Mouse (Mus musculus): Measurements from ENCODE around the gene Akr1a1. TPM values are rescaled to one million over a fixed set of nuclear protein-coding genes. Genes with fewer than 3 reads are reported as not detected.
A peak's percentile ranks its signal among the peaks of the same experiment; 100 is the strongest.
"Not testable (repeated sequence)": the region's sequence is repeated elsewhere in the genome, so short reads cannot be mapped to it uniquely, and the experiment has no call there.

Akr1a1 gene
- polyA plus RNA-seq, 1 experiment from 2014 or later: 934 TPM

DNA sequence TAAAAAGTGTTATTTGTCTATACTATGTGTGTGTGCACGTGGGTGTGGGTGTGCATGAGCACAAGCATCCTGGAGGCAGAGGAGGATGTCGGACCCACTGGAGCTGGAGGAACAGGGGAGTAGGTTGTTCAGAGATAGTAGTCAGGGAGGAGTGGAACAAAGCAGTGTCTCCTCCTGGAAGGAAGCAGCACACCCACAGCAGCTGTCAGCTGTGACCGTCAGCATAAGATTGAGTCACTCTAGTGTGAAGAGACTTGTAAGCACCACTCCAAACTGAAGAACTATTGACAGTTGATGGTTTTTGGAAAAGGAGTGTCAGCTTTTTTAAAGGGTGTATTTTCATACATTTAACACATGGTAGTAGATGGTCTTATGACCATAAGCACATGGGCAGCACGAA, 15.1 kb upstream of the Akr1a1 start:
- H3K4me3 ChIP-seq (ENCODE audit: low read length): no peak overlapping the region
- no peaks in the 10 kb centered on the region for H3K9me3 ChIP-seq (ENCODE audit: control insufficient read depth, low read length)
- H3K27ac ChIP-seq (ENCODE audit: low read length): no peak overlapping the region
- no peaks in the 10 kb centered on the region for H3K27me3 ChIP-seq (replicated peaks; ENCODE audit: control insufficient read depth, insufficient read depth, low read length)
- no peaks in the 10 kb centered on the region; the same call in 1 of the 2 replicates for H3K4me1 ChIP-seq (ENCODE audit: control insufficient read depth, insufficient read depth, low read length)
- no peaks in the 10 kb centered on the region for H3K36me3 ChIP-seq (ENCODE audit: control insufficient read depth, insufficient read depth, low read length)
- WGBS: 68% methylated on average over 4 of the region's 4 CpGs
- no peak for ATAC-seq
- no peak overlapping the region for H3K4me2 ChIP-seq (ENCODE audit: low read depth, low read length)
- H3K9ac ChIP-seq (ENCODE audit: low read depth, low read length): no peak overlapping the region

DNA sequence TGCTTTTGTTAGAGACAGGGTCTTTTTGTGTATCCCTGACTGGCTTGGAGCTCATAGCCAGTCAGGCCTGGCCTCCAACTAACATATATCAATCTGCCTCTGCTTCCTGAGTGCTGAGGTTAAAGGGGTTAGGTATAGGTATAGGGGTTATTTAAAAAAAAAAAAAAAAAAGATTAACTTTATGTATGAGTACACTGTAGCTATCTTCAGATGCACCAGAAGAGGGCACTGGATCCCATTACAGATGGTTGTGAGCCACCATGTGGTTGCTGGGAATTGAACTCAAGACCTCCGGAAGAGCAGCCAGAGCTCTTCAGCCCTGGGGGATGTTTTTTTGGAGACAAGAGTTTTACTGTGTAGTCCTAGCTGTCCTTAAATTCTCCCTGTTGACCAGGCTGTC, 10.5 kb upstream of the Akr1a1 start:
- H3K27me3 ChIP-seq (replicated peaks; ENCODE audit: control insufficient read depth, insufficient read depth, low read length): no peaks in the 10 kb centered on the region
- H3K4me2 ChIP-seq (ENCODE audit: low read depth, low read length): no peak overlapping the region
- no peak for ATAC-seq
- no peaks in the 10 kb centered on the region for H3K36me3 ChIP-seq (ENCODE audit: control insufficient read depth, insufficient read depth, low read length)
- H3K9me3 ChIP-seq (ENCODE audit: control insufficient read depth, low read length): no peaks in the 10 kb centered on the region
- peaks cover 3% of the 10 kb centered on the region; the same call in 1 of the 2 replicates for H3K4me1 ChIP-seq (ENCODE audit: control insufficient read depth, insufficient read depth, low read length)
- WGBS: 100% methylated on average over 1 of the region's 1 CpGs
- H3K27ac ChIP-seq (ENCODE audit: low read length): no peak overlapping the region
- H3K4me3 ChIP-seq (ENCODE audit: low read length): no peak overlapping the region
- H3K9ac ChIP-seq (ENCODE audit: low read depth, low read length): no peak overlapping the region

GRCm38 (mm10) chr4:116660829-116661228, 9.3 kb upstream of the Akr1a1 start:
- H3K9me3 ChIP-seq (ENCODE audit: control insufficient read depth, low read length): no peaks in the 10 kb centered on the region
- peaks cover 3% of the 10 kb centered on the region; the same call in 1 of the 2 replicates for H3K4me1 ChIP-seq (ENCODE audit: control insufficient read depth, insufficient read depth, low read length)
- WGBS: 56% methylated on average over 6 of the region's 6 CpGs
- no peak overlapping the region for H3K4me3 ChIP-seq (ENCODE audit: low read length)
- H3K9ac ChIP-seq (ENCODE audit: low read depth, low read length): no peak overlapping the region
- peak overlapping the region; percentile 82 for H3K27ac ChIP-seq (ENCODE audit: low read length)
- H3K27me3 ChIP-seq (replicated peaks; ENCODE audit: control insufficient read depth, insufficient read depth, low read length): no peaks in the 10 kb centered on the region
- no peak overlapping the region for H3K4me2 ChIP-seq (ENCODE audit: low read depth, low read length)
- ATAC-seq: peak; percentile 86
- H3K36me3 ChIP-seq (ENCODE audit: control insufficient read depth, insufficient read depth, low read length): no peaks in the 10 kb centered on the region

DNA sequence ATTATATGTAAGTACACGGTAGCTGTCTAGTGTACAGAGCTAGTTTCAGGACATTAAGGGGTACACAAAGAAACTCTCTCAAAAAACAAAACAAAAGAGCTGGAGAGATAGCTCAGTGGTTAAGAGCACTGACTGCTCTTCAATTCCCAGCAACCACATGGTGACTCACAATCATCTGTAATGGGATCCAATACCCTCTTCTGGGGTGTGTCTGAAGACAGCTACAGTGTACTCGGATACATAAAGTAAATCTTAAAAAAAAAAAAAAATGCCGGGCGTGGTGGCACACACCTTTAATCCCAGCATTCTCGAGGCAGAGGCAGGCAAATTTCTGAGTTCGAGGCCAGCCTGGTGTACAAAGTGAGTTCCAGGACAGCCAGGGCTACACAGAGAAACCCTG, 8.4 kb upstream of the Akr1a1 start:
- H3K9me3 ChIP-seq (ENCODE audit: control insufficient read depth, low read length); H3K36me3 ChIP-seq (ENCODE audit: control insufficient read depth, insufficient read depth, low read length); H3K4me2 ChIP-seq (ENCODE audit: low read depth, low read length); ATAC-seq; H3K4me1 ChIP-seq (ENCODE audit: control insufficient read depth, insufficient read depth, low read length); H3K9ac ChIP-seq (ENCODE audit: low read depth, low read length); H3K27ac ChIP-seq (ENCODE audit: low read length); H3K27me3 ChIP-seq (replicated peaks; ENCODE audit: control insufficient read depth, insufficient read depth, low read length); H3K4me3 ChIP-seq (ENCODE audit: low read length): not testable (repeated sequence)
- 79% methylated on average over 6 of the region's 6 CpGs for WGBS

DNA sequence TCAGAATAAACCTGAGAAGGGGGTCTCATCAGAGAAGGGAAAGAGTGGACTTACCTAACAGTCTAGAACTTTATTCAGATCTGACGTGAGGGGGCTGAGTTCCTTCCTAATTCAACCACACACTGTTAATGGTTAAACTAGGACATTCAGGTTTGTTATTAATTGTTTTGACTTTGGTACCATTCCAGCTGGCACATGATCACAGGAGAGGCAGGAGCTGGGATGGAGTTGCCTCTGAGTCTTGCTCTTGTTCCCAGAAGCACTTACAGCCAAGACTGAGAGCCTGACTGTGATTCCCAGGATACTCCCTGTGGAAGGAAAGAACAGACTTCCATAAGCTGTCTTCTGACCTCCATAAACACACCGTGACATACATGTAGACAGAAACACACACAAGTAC, 8.0 kb upstream of the Akr1a1 start:
- H3K9ac ChIP-seq (ENCODE audit: low read depth, low read length): no peak overlapping the region
- peaks cover 3% of the 10 kb centered on the region; the same call in 1 of the 2 replicates for H3K4me1 ChIP-seq (ENCODE audit: control insufficient read depth, insufficient read depth, low read length)
- no peaks in the 10 kb centered on the region for H3K36me3 ChIP-seq (ENCODE audit: control insufficient read depth, insufficient read depth, low read length)
- H3K9me3 ChIP-seq (ENCODE audit: control insufficient read depth, low read length): no peaks in the 10 kb centered on the region
- no peaks in the 10 kb centered on the region for H3K27me3 ChIP-seq (replicated peaks; ENCODE audit: control insufficient read depth, insufficient read depth, low read length)
- no peak overlapping the region for H3K4me2 ChIP-seq (ENCODE audit: low read depth, low read length)
- 44% methylated on average over 2 of the region's 2 CpGs for WGBS
- H3K4me3 ChIP-seq (ENCODE audit: low read length): no peak overlapping the region
- peak; percentile 50 for ATAC-seq
- H3K27ac ChIP-seq (ENCODE audit: low read length): no peak overlapping the region

DNA sequence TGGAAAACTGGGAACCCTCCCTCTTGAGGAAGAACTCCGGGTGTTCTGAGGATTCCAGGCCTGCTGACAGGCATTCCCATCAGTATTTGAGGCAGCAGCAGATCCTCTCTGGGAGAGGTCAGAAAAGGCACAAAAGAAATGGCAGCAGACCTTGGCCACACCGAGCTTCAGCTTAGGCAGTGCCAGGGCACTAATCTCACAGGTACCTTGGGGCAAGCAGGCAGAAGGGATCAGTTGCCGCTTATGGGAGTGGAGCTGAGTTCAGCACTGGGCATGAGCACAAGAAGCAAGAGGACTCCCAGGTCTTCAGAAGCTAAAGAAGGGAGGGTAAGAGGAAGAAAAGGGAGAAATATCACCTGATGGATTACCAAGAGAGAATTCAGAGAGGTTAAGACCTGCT, 6.5 kb upstream of the Akr1a1 start:
- no peak overlapping the region for H3K4me2 ChIP-seq (ENCODE audit: low read depth, low read length)
- H3K27ac ChIP-seq (ENCODE audit: low read length): no peak overlapping the region
- no peak for ATAC-seq
- H3K27me3 ChIP-seq (replicated peaks; ENCODE audit: control insufficient read depth, insufficient read depth, low read length): no peaks in the 10 kb centered on the region
- H3K36me3 ChIP-seq (ENCODE audit: control insufficient read depth, insufficient read depth, low read length): no peaks in the 10 kb centered on the region
- no peaks in the 10 kb centered on the region for H3K9me3 ChIP-seq (ENCODE audit: control insufficient read depth, low read length)
- H3K4me1 ChIP-seq (ENCODE audit: control insufficient read depth, insufficient read depth, low read length): peaks cover 3% of the 10 kb centered on the region; the same call in 1 of the 2 replicates
- H3K4me3 ChIP-seq (ENCODE audit: low read length): no peak overlapping the region
- H3K9ac ChIP-seq (ENCODE audit: low read depth, low read length): no peak overlapping the region
- WGBS: 43% methylated on average over 3 of the region's 3 CpGs

DNA sequence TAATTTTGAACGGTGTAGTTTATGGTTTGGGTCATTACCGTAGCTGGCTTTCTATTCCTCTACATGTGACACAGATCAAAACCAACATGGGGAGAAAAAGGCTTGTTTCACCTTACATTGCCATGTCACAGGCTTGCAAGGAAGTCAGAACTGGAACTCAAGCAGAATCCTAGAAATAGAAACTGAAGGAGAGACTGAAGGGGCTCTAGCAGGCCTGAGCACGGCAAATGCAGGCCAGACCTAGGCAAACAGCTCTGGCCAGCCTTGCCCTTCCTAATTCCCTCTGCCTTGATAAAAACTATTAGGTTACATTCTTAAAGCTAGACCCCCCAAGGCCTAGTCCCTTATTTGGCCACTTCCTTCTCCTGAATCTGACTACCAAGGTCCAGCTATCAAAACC, 4.2 kb upstream of the Akr1a1 start:
- Histone ChIP-seq H3K27ac (ENCODE audit: low read length) (no peak overlapping the region), H3K9me3 (ENCODE audit: control insufficient read depth, low read length) (no peaks in the 10 kb centered on the region), H3K4me2 (ENCODE audit: low read depth, low read length) (no peak overlapping the region), H3K4me1 (ENCODE audit: control insufficient read depth, insufficient read depth, low read length) (peaks cover 6% of the 10 kb centered on the region; the same call in 1 of the 2 replicates), H3K36me3 (ENCODE audit: control insufficient read depth, insufficient read depth, low read length) (no peaks in the 10 kb centered on the region), H3K9ac (ENCODE audit: low read depth, low read length) (no peak overlapping the region), H3K4me3 (ENCODE audit: low read length) (no peak overlapping the region), H3K27me3 (replicated peaks; ENCODE audit: control insufficient read depth, insufficient read depth, low read length) (no peaks in the 10 kb centered on the region)
- WGBS: 74% methylated on average over 3 of the region's 3 CpGs
- no peak for ATAC-seq

DNA sequence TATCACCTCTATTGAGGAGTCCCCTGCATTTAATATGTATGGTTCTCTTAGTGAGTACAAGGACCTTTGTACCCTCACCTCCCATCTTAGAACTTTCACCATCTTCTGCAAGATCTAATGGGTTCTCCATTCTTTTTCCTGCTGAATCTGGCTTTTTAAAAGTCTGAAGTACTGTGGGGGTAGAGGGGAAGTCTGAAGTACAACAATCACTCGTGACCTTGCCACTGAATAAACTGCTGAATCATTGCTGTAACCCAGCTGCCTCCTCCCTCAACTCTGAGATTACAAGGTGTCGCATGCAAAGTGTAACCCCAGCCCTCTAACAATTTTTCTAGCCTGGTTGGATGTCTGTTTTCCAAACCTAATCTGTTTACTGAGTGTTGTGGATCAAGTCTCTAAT, 3.6 kb upstream of the Akr1a1 start:
- Histone ChIP-seq H3K9me3 (ENCODE audit: control insufficient read depth, low read length) (no peaks in the 10 kb centered on the region), H3K9ac (ENCODE audit: low read depth, low read length) (no peak overlapping the region), H3K36me3 (ENCODE audit: control insufficient read depth, insufficient read depth, low read length) (no peaks in the 10 kb centered on the region), H3K4me1 (ENCODE audit: control insufficient read depth, insufficient read depth, low read length) (peaks cover 7% of the 10 kb centered on the region), H3K4me2 (ENCODE audit: low read depth, low read length) (no peak overlapping the region), H3K4me3 (ENCODE audit: low read length) (no peak overlapping the region), H3K27me3 (replicated peaks; ENCODE audit: control insufficient read depth, insufficient read depth, low read length) (no peaks in the 10 kb centered on the region), H3K27ac (ENCODE audit: low read length) (peak overlapping the region; percentile 43; the same call in 1 of the 2 replicates)
- 0 out of 2 replicates have a peak, but pooled peaks have one; percentile 19 for ATAC-seq
- WGBS: 46% methylated on average over 2 of the region's 2 CpGs

DNA sequence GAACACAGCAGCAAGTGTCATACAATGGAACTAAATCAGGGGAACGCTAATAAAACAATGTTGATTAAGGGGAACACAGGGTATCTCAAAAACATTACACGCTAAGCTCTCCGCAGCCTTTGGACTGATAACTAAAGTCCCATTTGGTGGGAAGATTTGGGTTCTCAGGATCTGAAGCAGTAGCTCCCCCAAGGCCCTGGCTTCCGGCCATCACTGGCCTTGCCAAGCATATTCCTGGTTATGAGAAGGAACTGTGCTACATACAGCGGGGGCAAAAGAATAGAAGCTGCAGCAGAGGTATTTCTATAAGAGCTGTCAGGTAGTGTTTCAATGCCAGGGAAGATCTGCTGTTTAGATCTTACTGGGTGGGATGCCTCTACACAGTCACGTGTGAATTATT, 1.7 kb upstream of the Akr1a1 start:
- ATAC-seq: no peak
- Histone ChIP-seq H3K36me3 (ENCODE audit: control insufficient read depth, insufficient read depth, low read length) (no peaks in the 10 kb centered on the region), H3K9me3 (ENCODE audit: control insufficient read depth, low read length) (no peaks in the 10 kb centered on the region), H3K4me3 (ENCODE audit: low read length) (no peak overlapping the region), H3K4me2 (ENCODE audit: low read depth, low read length) (no peak overlapping the region), H3K27me3 (replicated peaks; ENCODE audit: control insufficient read depth, insufficient read depth, low read length) (no peaks in the 10 kb centered on the region), H3K4me1 (ENCODE audit: control insufficient read depth, insufficient read depth, low read length) (peaks cover 13% of the 10 kb centered on the region), H3K27ac (ENCODE audit: low read length) (no peak overlapping the region), H3K9ac (ENCODE audit: low read depth, low read length) (no peak overlapping the region)
- 82% methylated on average over 6 of the region's 6 CpGs for WGBS

- Histone ChIP-seq H3K9ac (ENCODE audit: low read depth, low read length) (peak overlapping the region; percentile 93), H3K9me3 (ENCODE audit: control insufficient read depth, low read length) (no peaks in the 10 kb centered on the region), H3K27me3 (replicated peaks; ENCODE audit: control insufficient read depth, insufficient read depth, low read length) (no peaks in the 10 kb centered on the region), H3K4me2 (ENCODE audit: low read depth, low read length) (peak overlapping the region; percentile 57), H3K4me3 (ENCODE audit: low read length) (peak overlapping the region; percentile 82), H3K27ac (ENCODE audit: low read length) (peak overlapping the region; percentile 45; the same call in 1 of the 2 replicates), H3K36me3 (ENCODE audit: control insufficient read depth, insufficient read depth, low read length) (no peaks in the 10 kb centered on the region), H3K4me1 (ENCODE audit: control insufficient read depth, insufficient read depth, low read length) (peaks cover 18% of the 10 kb centered on the region)
- ATAC-seq: no peak; the same call in 1 of the 2 replicates
- WGBS: 7% methylated on average over 6 of the region's 6 CpGs
Measured at GRCm38 (mm10) chr4:116651797-116652135, 286 bp upstream of the Akr1a1 start.

All from intestine, embryonic 16.5 days (tissue).